Mouse (Mus musculus): ENCODE measurements around the gene Palm2.

The Palm2 gene

DNA sequence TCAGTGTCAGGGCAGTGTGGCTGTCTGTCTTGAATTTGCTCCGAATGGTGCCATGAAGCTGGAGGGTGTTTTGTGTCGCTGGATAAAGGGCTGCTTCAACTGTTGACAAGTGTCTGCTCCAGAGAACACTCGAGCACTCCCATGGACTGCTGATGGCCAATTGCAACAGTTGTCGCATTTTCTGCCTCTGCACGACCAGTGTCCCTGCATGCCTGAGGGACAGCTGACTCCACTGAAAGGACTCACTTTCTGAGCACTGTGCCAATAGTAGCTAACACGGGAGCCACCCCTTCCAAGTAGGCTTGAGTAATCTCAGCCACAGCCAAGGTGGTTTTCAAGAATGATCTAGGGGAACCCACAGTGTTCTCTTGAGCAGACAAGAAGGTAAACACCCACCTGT lies 135.7 kb downstream of the Palm2 start:
- no peak for DNase-seq

- DNase-seq, result no peak
Observed at GRCm38 (mm10) chr4:57570229-57570628, 136.2 kb downstream of the Palm2 start.

DNA sequence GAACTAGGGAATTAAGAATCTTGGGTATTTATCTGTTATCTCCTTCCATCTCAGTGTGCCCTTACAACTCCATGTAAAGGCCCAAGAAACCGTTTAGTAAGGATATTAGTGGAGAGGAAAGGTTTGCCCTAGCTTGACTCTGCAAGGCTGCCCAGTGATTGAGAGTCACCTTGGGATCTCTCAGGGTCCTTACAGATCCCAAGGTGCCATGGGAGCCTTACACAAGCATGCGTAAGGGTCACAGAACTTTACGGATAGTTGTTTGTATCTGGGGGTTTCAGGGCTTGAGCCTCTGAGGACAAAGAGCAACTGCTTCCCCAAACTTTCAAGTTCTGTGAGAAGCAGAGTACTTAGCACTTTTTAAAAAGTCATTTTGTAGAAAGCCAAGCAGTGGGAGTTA lies 140.1 kb downstream of the Palm2 start:
- no peak for DNase-seq

GRCm38 (mm10) chr4:57574646-57575045 lies 140.6 kb downstream of the Palm2 start:
- DNase-seq, result no peak

- DNase-seq, result no peak
Observed at GRCm38 (mm10) chr4:57575686-57576085, 141.6 kb downstream of the Palm2 start.

DNA sequence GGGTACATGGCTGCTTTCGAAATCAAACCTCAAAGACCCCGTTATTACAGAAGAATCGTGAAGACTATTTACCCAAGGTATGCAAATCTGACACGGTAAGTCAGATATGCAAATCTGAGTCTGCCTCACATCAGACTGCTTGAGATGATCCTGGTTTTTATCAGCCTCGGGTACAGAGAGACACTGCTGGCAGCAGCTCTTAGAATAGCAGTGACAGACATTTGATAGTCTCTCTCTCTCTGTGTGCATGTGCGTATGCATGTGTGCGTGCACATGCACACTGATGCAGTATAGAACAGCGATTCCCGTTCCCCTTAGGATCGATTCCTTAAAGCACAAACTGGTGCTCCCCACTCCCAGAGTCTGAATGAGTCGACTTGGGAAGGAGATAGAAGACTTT lies 142.0 kb downstream of the Palm2 start:
- no peak for DNase-seq

DNA sequence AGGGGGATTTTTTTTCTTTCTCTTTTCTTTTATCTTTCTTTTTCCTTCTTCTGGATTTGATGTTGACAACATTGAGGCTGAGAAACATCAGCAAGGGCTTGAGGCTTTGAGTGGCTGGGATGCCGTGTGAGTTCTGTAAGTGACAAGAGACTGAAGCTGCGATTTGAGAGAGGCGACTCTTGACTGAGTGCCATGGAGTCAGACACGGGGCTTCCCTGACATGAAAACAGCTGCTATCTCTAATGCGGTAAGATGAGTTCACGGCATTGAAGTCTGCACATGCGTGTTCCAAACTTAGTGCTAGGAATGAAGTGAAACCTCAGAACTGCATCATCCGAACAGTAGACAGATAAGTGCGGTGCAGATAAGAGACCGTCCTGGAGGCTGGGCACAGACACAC lies 145.6 kb downstream of the Palm2 start:
- no peak for DNase-seq

- DNase-seq, result no peak
Observed at GRCm38 (mm10) chr4:57585281-57585800, 151.3 kb downstream of the Palm2 start.

DNA sequence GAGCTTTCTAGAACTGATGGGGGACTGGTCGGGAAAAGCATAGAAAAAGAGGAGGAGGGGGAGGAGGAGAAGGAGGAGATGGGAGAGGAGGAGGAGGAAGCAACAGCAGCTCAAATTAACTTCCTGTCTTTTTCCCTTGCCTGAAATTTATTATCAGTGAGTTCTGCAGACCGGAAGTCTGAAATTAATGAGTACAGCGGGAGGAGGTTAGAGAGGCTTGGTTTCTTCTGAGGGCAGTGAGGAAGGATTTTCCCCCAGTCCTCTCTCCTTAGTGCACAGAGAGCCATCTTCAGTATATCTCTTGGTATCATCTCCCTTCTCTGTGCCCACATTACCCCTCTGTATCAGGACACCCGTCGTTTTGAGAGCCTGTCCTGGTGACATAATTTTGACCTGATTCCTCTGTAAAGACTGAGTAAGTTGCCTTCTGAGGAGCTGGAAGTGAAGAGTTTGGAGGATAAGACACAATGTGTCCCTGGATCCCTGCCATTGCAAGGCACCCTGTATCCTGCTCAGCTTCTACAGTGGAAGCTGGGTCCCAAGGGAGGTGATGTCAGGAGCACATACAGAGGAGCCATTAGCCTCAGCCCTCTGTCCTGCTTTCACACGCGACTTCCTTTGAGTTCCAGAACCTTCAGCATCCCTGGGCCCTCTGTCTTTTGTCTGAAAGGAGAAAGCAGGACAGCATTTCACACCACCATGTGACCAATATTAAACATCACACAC lies 153.0 kb downstream of the Palm2 start:
- no peak for DNase-seq

- DNase-seq, result no peak
Observed at GRCm38 (mm10) chr4:57588356-57588755, 154.3 kb downstream of the Palm2 start.

DNA sequence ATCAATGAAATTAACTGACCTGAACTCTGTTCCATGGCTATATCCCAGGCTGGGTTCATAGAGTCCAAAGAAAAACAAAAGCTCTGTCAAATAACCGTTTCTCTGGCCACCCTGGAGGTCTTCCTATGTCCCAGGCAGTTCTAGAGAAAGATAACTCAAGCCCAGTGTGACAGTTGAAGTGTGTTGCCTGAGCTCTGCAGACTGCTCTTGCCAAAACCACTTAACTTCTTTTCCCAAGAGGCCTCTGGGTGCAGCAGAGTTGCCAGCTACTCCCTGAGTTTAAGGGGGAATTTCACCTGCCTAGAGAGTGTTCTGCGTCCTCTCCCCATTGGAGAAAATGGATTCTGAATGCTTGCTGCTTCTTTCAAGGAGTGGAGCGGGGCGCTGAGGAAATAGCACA lies 158.7 kb downstream of the Palm2 start:
- DNase-seq, result no peak

DNA sequence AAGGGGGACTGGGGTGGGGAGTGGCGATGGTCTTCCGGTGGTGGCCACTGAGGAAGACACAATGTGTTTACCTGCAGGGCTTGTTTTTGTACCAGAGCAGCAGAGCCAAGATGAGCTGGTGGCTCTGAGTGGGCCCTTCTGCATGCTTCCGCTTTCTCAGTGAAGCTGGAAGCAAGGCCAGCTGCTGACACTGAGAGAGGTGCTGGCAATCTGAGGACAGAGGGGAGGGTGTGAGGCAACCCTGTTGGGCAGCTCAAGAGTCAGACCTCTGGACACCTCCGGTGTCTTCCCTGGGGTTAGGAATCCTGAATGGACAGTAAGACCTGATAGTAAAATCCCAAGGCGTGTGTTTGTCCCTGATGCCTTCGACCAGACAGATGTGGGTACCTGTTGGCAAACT lies 165.9 kb downstream of the Palm2 start:
- DNase-seq, result no peak

DNA sequence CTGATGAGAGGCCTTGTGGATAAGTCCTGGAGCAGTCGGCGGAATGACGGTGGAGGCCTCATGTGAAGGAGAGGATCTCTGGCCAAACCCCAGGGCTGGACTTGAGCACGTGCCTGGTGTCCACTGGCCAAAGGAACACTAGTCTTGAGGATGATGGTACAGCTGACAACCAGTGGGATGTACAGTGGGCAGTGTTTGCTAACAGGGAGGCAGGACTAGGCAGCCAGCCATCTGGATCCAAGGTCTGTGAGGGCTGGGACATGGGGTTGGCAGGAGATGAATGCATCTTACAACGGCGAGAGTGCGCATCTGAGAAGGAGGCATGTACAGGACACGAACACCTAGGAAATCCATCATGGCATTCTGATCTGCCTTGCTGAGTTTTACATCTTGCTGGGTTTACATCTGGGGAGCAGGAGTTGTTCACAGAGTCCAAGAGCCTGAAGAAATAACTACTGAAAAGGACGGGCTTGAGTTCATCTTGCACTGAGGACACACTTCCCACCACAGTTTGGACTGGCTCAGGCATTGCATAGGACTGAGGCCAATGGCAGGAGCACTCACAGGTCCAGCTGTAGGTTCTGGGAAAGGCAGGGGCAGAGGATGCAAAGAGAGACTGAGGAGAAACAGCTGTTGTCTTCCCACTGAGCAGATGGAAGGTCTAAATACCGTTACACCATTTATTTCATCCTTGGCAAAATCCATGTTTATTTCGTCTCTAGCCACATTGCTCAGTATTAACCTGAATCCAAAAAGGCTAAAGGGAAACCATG lies 166.8 kb downstream of the Palm2 start:
- no peak for DNase-seq

DNA sequence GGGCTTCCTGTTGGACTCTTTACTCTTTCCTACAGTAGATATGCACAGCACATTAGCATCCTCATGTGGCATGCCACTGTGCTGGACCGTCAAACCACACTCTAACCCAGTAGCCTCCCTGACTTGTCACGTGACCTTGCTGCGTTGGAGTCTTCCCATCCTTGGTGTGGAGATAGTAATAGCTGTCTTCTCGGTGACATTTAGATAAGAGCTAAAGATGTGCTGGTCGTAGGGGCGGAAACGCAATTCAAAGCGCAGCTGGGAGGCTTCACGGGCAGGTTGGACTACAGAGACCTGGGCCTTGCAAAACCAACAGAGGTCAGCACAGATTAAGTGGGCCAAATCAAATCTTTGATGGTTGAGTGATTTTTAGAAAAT lies 167.4 kb downstream of the Palm2 start:
- no peak for DNase-seq

- DNase-seq, result peak; percentile 61 to 65
Observed at GRCm38 (mm10) chr4:57601903-57602617, 168.0 kb downstream of the Palm2 start.

DNA sequence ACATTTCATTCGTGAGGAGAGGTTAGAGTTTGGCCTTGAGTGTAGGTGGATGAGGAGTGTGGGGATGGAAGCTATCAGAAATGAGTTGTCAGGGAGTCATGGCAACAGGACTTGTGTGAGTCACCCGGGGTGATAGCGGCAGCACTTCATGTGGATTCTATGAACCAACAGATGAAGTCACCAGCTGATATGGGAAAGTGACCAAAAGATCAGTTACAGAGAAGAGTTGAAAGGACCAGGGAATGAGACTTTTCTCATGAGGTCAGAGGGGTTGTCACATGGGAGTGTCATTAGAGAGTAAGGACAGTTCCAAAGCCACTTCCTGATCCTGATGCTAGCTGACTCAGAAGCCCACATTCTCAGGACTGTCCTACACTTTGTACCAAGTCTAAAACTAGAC lies 172.2 kb downstream of the Palm2 start:
- DNase-seq, result no peak

DNA sequence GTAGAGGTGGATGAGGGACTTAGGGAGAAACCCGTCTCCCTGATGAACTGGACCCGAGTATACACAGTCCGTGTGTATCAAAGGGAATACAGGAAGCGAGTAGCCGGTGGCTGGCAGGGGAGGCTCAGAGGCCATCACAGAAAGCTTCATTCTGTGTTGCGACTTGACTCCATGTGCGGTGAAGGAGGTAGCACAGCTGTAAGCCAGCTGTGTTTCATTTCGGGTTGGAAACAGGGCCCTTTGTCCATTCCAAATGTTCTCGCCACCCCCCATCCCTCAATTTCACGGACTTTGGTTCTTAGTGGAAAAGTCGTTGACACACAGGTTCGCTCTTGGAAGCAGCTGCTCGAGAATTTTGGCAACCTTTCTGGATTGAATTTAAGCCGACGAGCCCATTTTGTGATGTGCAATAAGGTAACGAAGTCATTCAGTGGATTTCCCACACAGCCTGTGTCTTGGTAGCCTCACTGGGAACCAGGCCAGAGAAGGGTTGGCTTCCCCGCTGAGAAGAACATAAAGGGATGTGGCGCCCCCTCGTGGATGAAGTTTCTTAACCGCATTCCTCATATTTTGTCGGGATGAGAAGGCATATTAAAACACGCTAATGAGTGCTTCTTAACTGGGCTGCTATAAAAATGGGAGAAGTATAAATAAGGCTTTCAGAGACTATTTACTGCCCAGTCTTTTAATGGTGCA lies 173.3 kb downstream of the Palm2 start:
- DNase-seq, result peak; percentile 84 to 92

- no peak for DNase-seq
Observed at GRCm38 (mm10) chr4:57611303-57612077, 177.4 kb downstream of the Palm2 start.

DNA sequence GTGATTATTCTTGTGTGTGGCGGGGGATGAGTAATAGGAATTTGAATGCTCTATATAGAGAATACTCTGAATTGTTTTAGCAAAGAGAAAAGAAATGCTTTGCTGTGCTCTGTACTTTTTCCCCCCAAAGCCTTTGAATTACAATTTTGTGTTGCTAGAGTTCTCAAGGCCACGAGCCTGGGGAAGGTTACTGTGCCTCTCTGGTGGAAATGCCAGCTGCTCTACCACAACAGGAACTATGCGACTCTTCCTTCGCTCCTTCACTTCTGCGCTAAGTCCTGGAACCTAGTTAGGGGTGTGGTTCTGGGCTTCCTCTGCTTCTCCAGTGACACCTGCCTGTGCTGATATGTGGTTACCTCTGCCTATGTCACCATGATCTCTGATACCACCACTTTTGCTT lies 178.7 kb downstream of the Palm2 start:
- no peak for DNase-seq

- DNase-seq, result no peak
Observed at GRCm38 (mm10) chr4:57614686-57615085, 180.6 kb downstream of the Palm2 start.

DNA sequence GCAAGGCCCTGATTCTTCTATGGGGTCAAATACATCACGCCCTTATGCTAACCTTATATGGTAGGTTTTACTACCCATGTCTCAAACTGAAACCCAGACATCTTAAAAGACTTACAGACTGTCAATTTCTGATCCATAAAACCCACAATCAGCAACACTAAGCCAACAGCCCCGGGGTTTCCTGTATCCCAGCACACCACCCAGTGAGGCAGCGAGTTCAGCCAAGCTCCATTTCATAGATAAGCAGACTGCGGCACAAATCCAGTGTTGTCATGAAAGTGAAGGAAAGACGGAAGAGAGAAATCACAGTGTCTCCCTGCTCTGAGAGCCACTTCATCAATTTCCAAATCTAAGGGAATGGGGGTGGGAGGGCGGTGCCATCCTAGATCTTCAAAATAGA lies 184.7 kb downstream of the Palm2 start:
- no peak for DNase-seq

GRCm38 (mm10) chr4:57622816-57623215 lies 188.8 kb downstream of the Palm2 start:
- DNase-seq, result no peak

Data from cerebellum, adult 18-20 months (tissue).